Mouse (Mus musculus): ENCODE measurements at regions not wholly inside any gene's neighbourhood (a gene's known extent, or its start where the extent isn't known, plus 50 kb on each side); places are given as distances from the start of the nearest gene placed in this dataset.
"Not testable (repeated sequence)": the region's sequence is repeated elsewhere in the genome, so short reads cannot be mapped to it uniquely, and the experiment has no call there.

DNA sequence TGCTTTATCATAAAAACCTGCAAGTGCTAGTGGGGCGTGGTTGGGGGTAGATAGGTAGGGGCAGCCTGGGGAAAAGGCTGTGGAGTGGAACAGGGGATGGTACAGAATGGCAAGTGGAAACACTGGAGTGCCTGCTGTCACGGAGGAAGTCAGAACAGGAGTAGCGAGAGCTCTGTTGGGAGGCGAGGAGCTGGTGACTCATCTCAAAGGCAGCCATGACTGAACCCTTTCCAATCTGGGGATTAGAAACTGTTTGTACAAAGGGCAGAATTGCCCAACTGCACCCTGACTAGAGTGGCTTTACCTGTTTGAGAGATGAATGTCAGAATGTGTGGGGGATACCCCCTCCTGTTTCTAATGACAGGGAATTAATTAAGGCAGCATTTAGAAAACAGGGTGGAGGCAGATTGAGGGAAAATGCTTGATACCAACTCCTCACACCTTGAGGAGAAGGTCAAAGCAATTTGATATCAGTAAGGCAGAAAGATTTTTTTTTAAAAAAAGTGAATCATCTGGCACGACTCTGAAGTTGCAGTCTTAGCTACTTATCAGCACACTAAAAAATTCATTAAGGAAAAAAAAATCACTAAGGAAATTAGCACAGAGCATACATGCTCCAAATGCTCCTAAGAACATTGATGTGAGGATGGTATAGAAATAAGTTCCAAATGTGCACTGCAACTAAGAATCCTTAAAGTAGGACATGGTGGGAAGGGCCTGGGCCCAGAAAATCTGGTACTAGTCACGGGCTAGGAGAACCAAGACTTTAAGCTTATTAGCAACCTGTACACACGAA lies 54.7 kb upstream of the Usp25 start:
- H3K36me3 ChIP-seq = no peaks in the 10 kb centered on the region
- no peak overlapping the region for H3K4me3 ChIP-seq
- no peaks in the 10 kb centered on the region for H3K9me3 ChIP-seq
- H3K9ac ChIP-seq = no peak overlapping the region
- WGBS = 47% methylated on average over 7 of the region's 7 CpGs
- no peak overlapping the region for H3K4me2 ChIP-seq
- ATAC-seq (ENCODE audit: extremely low read depth, insufficient number of reproducible peaks, low FRiP score, low TSS enrichment) = no peak
- H3K27ac ChIP-seq (replicated peaks) = no peak overlapping the region
- no peaks in the 10 kb centered on the region for H3K27me3 ChIP-seq (replicated peaks)
- peaks cover 7% of the 10 kb centered on the region for H3K4me1 ChIP-seq

DNA sequence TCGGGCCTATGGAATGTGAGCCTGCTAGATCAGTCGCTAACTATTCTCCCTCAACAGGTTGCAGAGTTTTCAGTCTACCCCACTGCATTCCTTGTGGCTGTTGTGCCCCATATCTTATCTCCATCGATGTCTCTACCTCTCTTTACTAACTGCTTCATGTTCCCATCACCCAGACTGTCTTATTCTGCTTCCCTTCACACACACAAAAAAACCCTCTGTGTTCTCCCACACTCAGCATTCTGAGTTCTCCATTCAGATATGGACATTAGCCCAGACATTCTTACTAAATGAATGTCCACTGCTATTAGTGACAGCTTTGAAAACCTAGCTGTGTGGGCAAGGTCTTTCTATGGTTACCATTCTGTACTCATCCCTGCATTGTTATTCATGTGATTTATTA lies 56.0 kb upstream of the Usp25 start:
- no peak for ATAC-seq (ENCODE audit: extremely low read depth, insufficient number of reproducible peaks, low FRiP score, low TSS enrichment)

DNA sequence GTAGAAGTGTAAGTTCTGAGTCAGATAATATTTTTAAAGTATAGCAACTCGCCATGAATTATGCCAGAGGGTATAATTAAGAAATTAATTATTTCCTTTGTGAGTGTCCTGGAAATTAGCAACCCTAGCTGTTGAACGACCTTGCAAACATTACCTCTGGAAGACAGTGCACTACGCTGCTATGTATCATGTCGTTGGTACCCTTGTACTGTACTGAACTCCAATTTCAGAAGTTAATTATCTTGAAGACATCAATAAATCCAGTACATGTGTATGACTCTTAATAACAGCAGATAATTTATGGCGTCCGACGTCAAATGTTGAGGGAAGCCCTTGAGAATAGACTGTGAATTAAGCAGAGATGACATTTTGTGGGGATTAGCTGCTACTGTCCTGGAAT lies 56.4 kb upstream of the Usp25 start:
- H3K9ac ChIP-seq = no peak overlapping the region
- H3K27me3 ChIP-seq (replicated peaks) = no peaks in the 10 kb centered on the region
- H3K4me2 ChIP-seq = no peak overlapping the region
- H3K4me3 ChIP-seq = no peak overlapping the region
- H3K36me3 ChIP-seq = no peaks in the 10 kb centered on the region
- H3K4me1 ChIP-seq = peaks cover 7% of the 10 kb centered on the region
- H3K27ac ChIP-seq (replicated peaks) = no peak overlapping the region
- no peak for ATAC-seq (ENCODE audit: extremely low read depth, insufficient number of reproducible peaks, low FRiP score, low TSS enrichment)
- no peaks in the 10 kb centered on the region for H3K9me3 ChIP-seq
- 79% methylated on average over 7 of the region's 7 CpGs for WGBS

More for the DNA sequence above, 56.0 kb upstream of the Usp25 start:
- Histone ChIP-seq H3K4me2 (no peak overlapping the region), H3K9ac (no peak overlapping the region), H3K4me3 (no peak overlapping the region), H3K4me1 (peaks cover 7% of the 10 kb centered on the region), H3K27ac (replicated peaks) (no peak overlapping the region), H3K27me3 (replicated peaks) (no peaks in the 10 kb centered on the region), H3K9me3 (no peaks in the 10 kb centered on the region), H3K36me3 (no peaks in the 10 kb centered on the region)
- whole genome bisulfite sequencing = 49% methylated on average over 3 of the region's 3 CpGs

DNA sequence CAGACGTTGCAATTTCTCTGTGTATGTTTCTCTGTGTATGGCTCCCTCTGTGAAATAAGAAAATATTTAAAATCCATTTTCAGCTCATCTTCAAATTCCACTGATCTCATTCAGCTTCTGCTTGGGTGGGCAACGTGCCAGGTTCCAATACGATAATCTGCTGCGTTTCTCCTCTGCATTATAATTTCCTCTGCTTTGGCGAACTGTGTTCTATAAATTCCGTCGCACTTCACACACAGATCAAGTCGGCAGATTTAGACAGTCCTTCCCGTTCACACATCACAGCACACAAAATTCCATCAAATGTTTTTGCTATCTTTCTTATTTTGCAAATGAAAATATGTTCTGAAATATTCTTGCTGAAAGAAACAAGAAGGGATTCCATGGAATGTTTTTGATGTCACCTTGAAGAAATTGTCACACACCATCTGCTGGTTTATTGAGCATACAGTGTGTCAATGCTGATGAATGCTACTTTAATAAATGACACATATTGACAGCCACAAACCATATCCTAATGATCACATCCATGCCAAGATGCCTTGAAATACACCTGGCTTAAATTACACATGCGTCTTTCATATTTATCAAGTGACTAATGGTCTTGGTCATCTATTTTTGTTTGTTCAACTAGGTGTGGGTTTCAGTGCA lies 62.5 kb upstream of the Usp25 start:
- H3K27ac ChIP-seq (replicated peaks) = no peak overlapping the region
- 72% methylated on average over 10 of the region's 10 CpGs for WGBS
- no peak overlapping the region for H3K4me3 ChIP-seq

DNA sequence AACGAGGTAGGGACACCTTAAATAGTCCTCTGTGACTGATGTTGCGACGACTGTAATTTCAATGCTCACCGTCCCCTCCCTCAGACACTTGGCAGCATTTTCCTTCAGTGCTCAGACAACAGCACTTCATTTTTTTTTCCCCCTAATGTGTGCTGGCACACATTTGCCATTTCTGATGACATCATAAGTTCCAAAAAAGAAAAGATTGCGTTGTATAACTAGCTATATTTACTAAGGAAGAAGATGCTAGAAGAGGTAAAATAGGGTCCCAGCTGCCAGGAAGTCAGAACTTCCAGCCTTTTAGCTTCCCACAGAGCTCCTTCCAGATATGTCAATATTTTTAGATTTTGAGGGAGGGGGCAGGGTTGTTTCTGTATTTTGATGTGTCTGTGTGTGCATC lies 66.5 kb upstream of the Usp25 start:
- H3K9me3 ChIP-seq = no peaks in the 10 kb centered on the region
- no peaks in the 10 kb centered on the region for H3K4me1 ChIP-seq
- H3K27ac ChIP-seq (replicated peaks) = no peak overlapping the region
- H3K4me2 ChIP-seq = no peak overlapping the region
- WGBS = 56% methylated on average over 5 of the region's 5 CpGs
- no peaks in the 10 kb centered on the region for H3K36me3 ChIP-seq
- ATAC-seq (ENCODE audit: extremely low read depth, insufficient number of reproducible peaks, low FRiP score, low TSS enrichment) = no peak
- no peaks in the 10 kb centered on the region for H3K27me3 ChIP-seq (replicated peaks)
- H3K4me3 ChIP-seq = no peak overlapping the region
- H3K9ac ChIP-seq = no peak overlapping the region

More for the DNA sequence above, 62.5 kb upstream of the Usp25 start:
- no peak for ATAC-seq (ENCODE audit: extremely low read depth, insufficient number of reproducible peaks, low FRiP score, low TSS enrichment)
- Histone ChIP-seq H3K9me3 (no peaks in the 10 kb centered on the region), H3K4me1 (no peaks in the 10 kb centered on the region), H3K4me2 (no peak overlapping the region), H3K27me3 (replicated peaks) (no peaks in the 10 kb centered on the region), H3K9ac (no peak overlapping the region), H3K36me3 (no peaks in the 10 kb centered on the region)

DNA sequence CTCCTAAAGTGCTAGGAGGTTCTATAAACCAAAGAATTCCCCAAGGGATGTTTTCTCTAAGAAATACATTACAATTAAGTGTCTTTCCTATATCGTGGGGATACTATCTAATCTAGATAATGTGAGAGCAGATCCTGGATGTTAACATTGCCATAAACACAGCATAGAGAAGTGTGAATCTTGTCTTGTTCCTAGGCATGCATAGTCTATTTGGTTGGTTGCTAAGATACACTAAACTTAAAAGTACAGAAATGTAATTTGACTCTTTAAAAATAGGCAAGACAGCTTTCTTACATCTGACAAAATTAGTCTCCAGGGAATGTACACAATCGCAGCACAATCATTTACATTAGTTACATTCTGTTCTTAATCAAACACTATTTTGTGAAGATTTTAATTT lies 75.4 kb upstream of the Usp25 start:
- Histone ChIP-seq H3K9ac (no peak overlapping the region), H3K36me3 (no peaks in the 10 kb centered on the region), H3K4me2 (no peak overlapping the region), H3K27me3 (replicated peaks) (no peaks in the 10 kb centered on the region), H3K9me3 (no peaks in the 10 kb centered on the region), H3K4me1 (no peaks in the 10 kb centered on the region), H3K4me3 (no peak overlapping the region), H3K27ac (replicated peaks) (no peak overlapping the region)
- no peak for ATAC-seq (ENCODE audit: extremely low read depth, insufficient number of reproducible peaks, low FRiP score, low TSS enrichment)
- WGBS = 61% methylated on average over 2 of the region's 2 CpGs

DNA sequence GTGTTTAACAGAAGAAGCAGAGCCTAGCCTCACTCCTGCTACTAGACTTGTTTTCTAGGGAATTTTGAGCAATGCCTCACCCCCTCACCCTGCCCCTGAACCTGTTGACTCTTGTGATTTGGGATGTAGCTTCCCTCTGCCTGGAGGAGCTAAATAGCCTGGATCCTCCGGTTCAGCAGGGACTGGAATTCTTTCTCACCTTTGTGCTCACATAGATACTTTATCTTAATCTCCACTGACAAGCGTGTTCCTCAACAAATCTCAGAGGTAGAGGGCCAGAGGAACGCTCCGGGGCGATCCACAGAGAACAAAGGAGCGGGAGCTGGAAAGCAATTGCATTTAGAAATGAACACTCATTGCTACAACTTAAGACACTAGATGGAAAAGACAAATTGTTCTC lies 85.6 kb upstream of the Usp25 start:
- H3K4me3 ChIP-seq = no peak overlapping the region
- H3K4me2 ChIP-seq = no peak overlapping the region
- no peak overlapping the region for H3K27ac ChIP-seq (replicated peaks)
- no peaks in the 10 kb centered on the region for H3K4me1 ChIP-seq
- no peak for ATAC-seq (ENCODE audit: extremely low read depth, insufficient number of reproducible peaks, low FRiP score, low TSS enrichment)
- no peak overlapping the region for H3K9ac ChIP-seq
- no peaks in the 10 kb centered on the region for H3K36me3 ChIP-seq
- 55% methylated on average over 6 of the region's 6 CpGs for WGBS
- H3K9me3 ChIP-seq = no peaks in the 10 kb centered on the region
- no peaks in the 10 kb centered on the region for H3K27me3 ChIP-seq (replicated peaks)

DNA sequence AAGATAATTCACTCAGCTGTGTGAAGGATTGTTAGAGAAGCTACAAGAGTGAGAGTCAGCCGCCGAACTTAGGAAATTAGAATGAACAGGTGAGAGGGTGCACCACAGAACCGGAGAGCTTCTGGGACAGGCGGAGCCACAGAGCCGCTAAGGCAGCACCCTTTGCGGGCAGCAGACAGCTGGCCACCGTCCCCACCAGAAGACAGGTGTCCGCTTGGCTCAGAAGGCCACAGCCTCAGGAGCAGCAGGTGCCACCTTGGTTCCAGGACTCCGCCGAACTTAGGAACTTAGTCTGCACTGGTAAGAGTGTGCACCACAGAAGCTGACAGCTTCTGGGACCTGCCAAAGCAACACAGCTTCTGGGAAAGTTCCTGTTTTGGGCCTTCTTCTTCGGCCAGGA lies 93.4 kb upstream of the Usp25 start:
- not testable (repeated sequence) for H3K36me3 ChIP-seq; H3K4me3 ChIP-seq; H3K27me3 ChIP-seq (replicated peaks); H3K9me3 ChIP-seq; H3K4me2 ChIP-seq; H3K9ac ChIP-seq; H3K27ac ChIP-seq (replicated peaks); ATAC-seq (ENCODE audit: extremely low read depth, insufficient number of reproducible peaks, low FRiP score, low TSS enrichment); H3K4me1 ChIP-seq
- 87% methylated on average over 11 of the region's 11 CpGs for WGBS

DNA sequence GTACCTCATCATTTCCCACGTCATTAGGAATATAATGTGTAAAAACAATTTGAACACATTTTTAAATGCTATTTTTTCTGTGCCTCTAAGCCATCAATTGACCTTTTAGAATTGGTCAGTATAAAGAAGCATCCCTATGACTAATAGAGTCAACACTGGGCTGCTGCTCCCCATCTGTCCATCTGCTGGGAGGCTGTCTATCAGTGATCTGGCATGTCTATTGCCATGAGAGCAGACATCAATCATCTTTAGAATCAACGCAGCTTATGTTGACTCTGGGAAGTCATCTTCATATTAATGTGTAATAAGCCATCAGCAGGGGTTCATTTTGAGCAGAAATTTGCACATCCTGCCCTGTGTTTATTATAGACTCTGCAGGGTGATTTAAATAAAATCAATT lies 94.9 kb upstream of the Usp25 start:
- Histone ChIP-seq H3K27ac (replicated peaks) (no peak overlapping the region), H3K9me3 (no peaks in the 10 kb centered on the region), H3K27me3 (replicated peaks) (no peaks in the 10 kb centered on the region), H3K36me3 (no peaks in the 10 kb centered on the region), H3K4me2 (no peak overlapping the region), H3K4me3 (no peak overlapping the region), H3K9ac (no peak overlapping the region), H3K4me1 (no peaks in the 10 kb centered on the region)
- 68% methylated on average over 2 of the region's 2 CpGs for WGBS
- ATAC-seq (ENCODE audit: extremely low read depth, insufficient number of reproducible peaks, low FRiP score, low TSS enrichment) = no peak

DNA sequence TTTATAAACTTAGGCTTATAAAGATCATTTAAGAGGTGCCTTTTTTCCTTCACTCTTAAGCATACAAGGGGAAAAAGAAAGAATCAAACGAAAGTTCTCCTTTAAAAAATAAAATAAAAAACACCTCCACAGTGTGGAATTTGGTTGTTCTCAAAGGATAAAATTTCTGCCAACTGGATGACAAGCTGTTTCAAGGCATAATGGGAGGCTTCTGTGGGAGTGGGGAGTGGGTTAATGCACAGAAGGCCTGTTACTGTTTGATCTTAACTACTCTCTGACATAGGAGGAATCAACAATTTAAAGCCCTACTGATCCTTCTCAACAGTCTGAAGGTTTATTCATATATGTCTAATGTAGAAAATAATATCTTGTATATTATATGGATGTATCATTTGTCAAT lies 99.2 kb upstream of the Usp25 start:
- no peaks in the 10 kb centered on the region for H3K9me3 ChIP-seq
- WGBS = 43% methylated on average over 1 of the region's 1 CpGs
- no peak overlapping the region for H3K27ac ChIP-seq (replicated peaks)
- H3K4me1 ChIP-seq = no peaks in the 10 kb centered on the region
- H3K36me3 ChIP-seq = no peaks in the 10 kb centered on the region
- no peak overlapping the region for H3K4me3 ChIP-seq
- no peaks in the 10 kb centered on the region for H3K27me3 ChIP-seq (replicated peaks)
- ATAC-seq (ENCODE audit: extremely low read depth, insufficient number of reproducible peaks, low FRiP score, low TSS enrichment) = no peak
- no peak overlapping the region for H3K4me2 ChIP-seq
- H3K9ac ChIP-seq = no peak overlapping the region

DNA sequence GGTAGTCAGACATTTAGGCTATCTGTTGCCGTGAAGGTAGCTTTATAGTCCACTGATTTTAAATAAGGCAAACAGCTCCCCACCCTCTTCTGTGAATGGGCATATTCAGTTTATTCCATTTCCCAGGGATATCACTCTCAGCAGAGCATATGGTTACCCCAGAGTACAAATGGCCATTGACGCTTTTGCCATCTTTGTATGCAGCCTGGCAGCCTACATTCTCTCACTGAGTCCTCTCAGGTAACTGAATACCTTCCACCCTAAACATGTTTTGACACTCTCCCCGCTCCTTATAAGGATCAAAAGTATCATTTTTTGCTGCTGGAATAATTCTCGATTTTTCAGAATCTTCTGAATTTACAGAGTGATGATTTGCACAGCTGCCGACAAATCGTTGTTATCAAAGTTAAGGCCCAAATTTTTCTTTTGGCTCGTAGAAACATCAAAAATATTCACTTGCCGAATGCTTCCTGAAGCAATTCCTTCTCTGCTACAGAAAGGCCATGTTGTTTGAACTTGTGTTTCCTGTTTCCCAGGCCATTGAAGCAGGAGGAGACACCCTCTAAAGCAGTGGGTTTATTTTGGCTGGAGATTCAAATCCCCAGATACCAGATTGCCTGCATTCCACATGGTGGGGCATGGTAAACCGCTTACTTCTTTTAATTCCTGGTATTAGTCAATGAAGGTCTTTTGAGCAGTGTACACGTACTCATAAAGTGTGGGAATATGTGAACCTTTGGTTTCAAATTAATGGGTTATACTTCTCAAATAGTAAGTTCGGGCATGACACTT lies 108.1 kb upstream of the Usp25 start:
- Histone ChIP-seq H3K27ac (replicated peaks) (no peak overlapping the region), H3K9ac (no peak overlapping the region), H3K4me3 (no peak overlapping the region), H3K27me3 (replicated peaks) (no peaks in the 10 kb centered on the region), H3K9me3 (no peaks in the 10 kb centered on the region), H3K4me2 (no peak overlapping the region), H3K4me1 (no peaks in the 10 kb centered on the region), H3K36me3 (no peaks in the 10 kb centered on the region)
- WGBS = 64% methylated on average over 11 of the region's 11 CpGs
- no peak for ATAC-seq (ENCODE audit: extremely low read depth, insufficient number of reproducible peaks, low FRiP score, low TSS enrichment)
